Mouse (Mus musculus) megakaryocyte progenitor cell, adult 5-6 weeks (primary cell): Measurements from ENCODE around the gene Map3k21. TPM values are rescaled to one million over a fixed set of nuclear protein-coding genes. Genes with fewer than 3 reads are reported as not detected.

Experiments
- ATAC-seq: replicated peaks from 2 replicates; pipeline ENCODE4 v1.8.0; 2016; ENCODE audit warnings: mild to moderate bottlenecking, moderate TSS enrichment, inconsistent platforms; ENCODE audit not compliant: poor library complexity
- total RNA-seq, 2 experiments: library from RNA; stranded (forward) in 1 of 2; stranded (reverse) in 1 of 2; fragments of 157-497, 149-512 nt in 1 of 2; fragments of 200-1000 nt in 1 of 2; gene quantifications; 2 replicates each; pipeline versions ENCODE4 v1.2.3 to v1.2.4; 2015 to 2017

Gene Map3k21
- total RNA-seq, 2 experiments from 2014 or later: not detected

GRCm38 (mm10) chr8:125961790-125962189 lies 51.5 kb downstream of the Map3k21 start:
- no peak for ATAC-seq

GRCm38 (mm10) chr8:125963807-125964211 lies 53.6 kb downstream of the Map3k21 start:
- no peak for ATAC-seq

- no peak for ATAC-seq
Observed at GRCm38 (mm10) chr8:125971336-125971735, 61.1 kb downstream of the Map3k21 start.

GRCm38 (mm10) chr8:125975981-125976380 lies 65.7 kb downstream of the Map3k21 start:
- ATAC-seq: no peak

- no peak for ATAC-seq
Observed at GRCm38 (mm10) chr8:125980826-125981225, 70.6 kb downstream of the Map3k21 start.

- ATAC-seq: peak; percentile 88
Observed at GRCm38 (mm10) chr8:125983515-125983914, 73.3 kb downstream of the Map3k21 start.

GRCm38 (mm10) chr8:125984140-125984539 lies 73.9 kb downstream of the Map3k21 start:
- no peak for ATAC-seq

- ATAC-seq: no peak
Observed at GRCm38 (mm10) chr8:125985364-125985763, 75.1 kb downstream of the Map3k21 start.

GRCm38 (mm10) chr8:125986999-125987589 lies 76.8 kb downstream of the Map3k21 start:
- no peak for ATAC-seq

GRCm38 (mm10) chr8:125987996-125988395 lies 77.7 kb downstream of the Map3k21 start:
- ATAC-seq: peak; percentile 73

- no peak for ATAC-seq
Observed at GRCm38 (mm10) chr8:125993636-125994035, 83.4 kb downstream of the Map3k21 start.

GRCm38 (mm10) chr8:125995101-125995986 lies 85.1 kb downstream of the Map3k21 start, which contains the start of gene Kcnk1:
Kcnk1 (plus strand) TSS chr8:125995170.
- no peak for ATAC-seq

- no peak for ATAC-seq
Observed at GRCm38 (mm10) chr8:125996031-125996839, 86.0 kb downstream of the Map3k21 start.

GRCm38 (mm10) chr8:125996980-125997379 lies 86.7 kb downstream of the Map3k21 start:
- no peak for ATAC-seq

Other genes starting within 250 kb of the Map3k21 start
- 1.2 and 1.3 TPM in 2 replicates for gene Map10, start 240.6 kb upstream of the Map3k21 start, total RNA-seq (2015)
- gene Map10, start 240.6 kb upstream of the Map3k21 start, total RNA-seq (2017): 1.1 and 1.3 TPM in 2 replicates
- 50.4 and 51.5 TPM in 2 replicates for gene Ntpcr, start 180.5 kb upstream of the Map3k21 start, total RNA-seq (2015)
- 26.9 and 31.3 TPM in 2 replicates for gene Ntpcr, start 180.5 kb upstream of the Map3k21 start, total RNA-seq (2017)
- gene Pcnx2, start 12.1 kb upstream of the Map3k21 start, total RNA-seq (2015): not detected in 2 replicates
- gene Pcnx2, start 12.1 kb upstream of the Map3k21 start, total RNA-seq (2017): 0.03 TPM in 1 of 2 replicates, not detected in the other
- gene Kcnk1, start 84.7 kb downstream of the Map3k21 start, total RNA-seq (2015): not detected in 2 replicates
- gene Kcnk1, start 84.7 kb downstream of the Map3k21 start, total RNA-seq (2017): not detected in 2 replicates